Mouse (Mus musculus) myocyte (in vitro differentiated cells): ENCODE results near the gene Begain. TPM values are rescaled to one million over a fixed set of nuclear protein-coding genes. Genes with fewer than 3 reads are reported as not detected.

Source experiments
- H3K27me3 ChIP-seq: one replicate; pipeline ENCODE4 v1.6.1; 2011; ENCODE audit not compliant: control insufficient read depth, insufficient read depth, insufficient read length
- H3K36me3 ChIP-seq: one replicate; pipeline ENCODE4 v1.6.1; 2011; ENCODE audit not compliant: control insufficient read depth, insufficient read depth
- H3K4me2 ChIP-seq: one replicate; pipeline ENCODE4 v1.6.1; 2011; ENCODE audit warnings: low read depth, control low read depth
- H3K4me3 ChIP-seq: one replicate; pipeline ENCODE4 v1.5.1; 2011; ENCODE audit warnings: mild to moderate bottlenecking, control low read depth, moderate library complexity
- H3K79me2 ChIP-seq: one replicate; pipeline ENCODE4 v1.6.1; 2011; ENCODE audit not compliant: control insufficient read depth, insufficient read depth
- H3ac ChIP-seq: one replicate; pipeline ENCODE4 v1.6.1; 2011; ENCODE audit not compliant: control insufficient read depth, insufficient read length
- CEBPB ChIP-seq: IDR thresholded peaks from 2 replicates; pipeline ENCODE4 v1.6.1; 2011; ENCODE audit warnings: mild to moderate bottlenecking, moderate library complexity; ENCODE audit not compliant: poor library complexity, insufficient read depth, severe bottlenecking
- E2F4 ChIP-seq: IDR thresholded peaks from one replicate; pipeline ENCODE4 v1.6.1; 2011; ENCODE audit warnings: mild to moderate bottlenecking, control low read depth, moderate library complexity; ENCODE audit not compliant: insufficient read depth
- MAX ChIP-seq: IDR thresholded peaks from one replicate; pipeline ENCODE4 v1.6.1; 2011; ENCODE audit warnings: low read depth, mild to moderate bottlenecking, control low read depth
- MYOD1 ChIP-seq, 3 experiments: IDR thresholded peaks; one replicate each; pipeline ENCODE4 v1.6.1; 2011; ENCODE audit warnings: control low read depth in 2 of 3, low read depth in 2 of 3, mild to moderate bottlenecking in 2 of 3, moderate library complexity in 1 of 3; ENCODE audit not compliant: insufficient read length in 2 of 3, control insufficient read depth in 1 of 3
- MYOG ChIP-seq, 3 experiments: IDR thresholded peaks; one replicate each; pipeline ENCODE4 v1.6.1; 2011; ENCODE audit warnings: control low read depth in 2 of 3, low read depth in 2 of 3, mild to moderate bottlenecking in 2 of 3; ENCODE audit not compliant: insufficient read length in 2 of 3, control insufficient read depth in 1 of 3, insufficient read depth in 1 of 3
- POLR2A ChIP-seq: IDR thresholded peaks from one replicate; pipeline ENCODE4 v1.6.1; 2011; ENCODE audit warnings: low read depth, mild to moderate bottlenecking, control low read depth, moderate library complexity; ENCODE audit not compliant: insufficient read length
- POLR2AphosphoS2 ChIP-seq: IDR thresholded peaks from one replicate; pipeline ENCODE4 v1.6.1; 2011; ENCODE audit warnings: low read depth, control low read depth; ENCODE audit not compliant: insufficient read length
- REST ChIP-seq: IDR thresholded peaks from one replicate; pipeline ENCODE4 v1.6.1; 2011; ENCODE audit warnings: mild to moderate bottlenecking, control low read depth, moderate library complexity; ENCODE audit not compliant: insufficient read depth, insufficient read length
- SRF ChIP-seq: IDR thresholded peaks from one replicate; pipeline ENCODE4 v1.6.1; 2011; ENCODE audit warnings: low read depth; ENCODE audit not compliant: control insufficient read depth, insufficient read length
- TCF12 ChIP-seq: IDR thresholded peaks from one replicate; pipeline ENCODE4 v1.6.1; 2011; ENCODE audit warnings: mild to moderate bottlenecking, control low read depth; ENCODE audit not compliant: poor library complexity, insufficient read depth, severe bottlenecking
- TCF3 ChIP-seq: IDR thresholded peaks from one replicate; pipeline ENCODE4 v1.6.1; 2011; ENCODE audit warnings: low read depth, control low read depth; ENCODE audit not compliant: insufficient read length
- USF1 ChIP-seq: IDR thresholded peaks from one replicate; pipeline ENCODE4 v1.6.1; 2011; ENCODE audit warnings: low read depth, mild to moderate bottlenecking, control low read depth, moderate library complexity
- polyA plus RNA-seq: library from polyadenylated mRNA; unstranded; fragments of >200 nt; fragmentation: generic; extraction: Trizol; gene quantifications from one replicate; pipeline ENCODE4 v1.2.1, GENCODE M21; 2012; ENCODE audit warnings: missing spikeins

The Begain gene
- polyA plus RNA-seq, 1 experiment, result 0.10 TPM

DNA sequence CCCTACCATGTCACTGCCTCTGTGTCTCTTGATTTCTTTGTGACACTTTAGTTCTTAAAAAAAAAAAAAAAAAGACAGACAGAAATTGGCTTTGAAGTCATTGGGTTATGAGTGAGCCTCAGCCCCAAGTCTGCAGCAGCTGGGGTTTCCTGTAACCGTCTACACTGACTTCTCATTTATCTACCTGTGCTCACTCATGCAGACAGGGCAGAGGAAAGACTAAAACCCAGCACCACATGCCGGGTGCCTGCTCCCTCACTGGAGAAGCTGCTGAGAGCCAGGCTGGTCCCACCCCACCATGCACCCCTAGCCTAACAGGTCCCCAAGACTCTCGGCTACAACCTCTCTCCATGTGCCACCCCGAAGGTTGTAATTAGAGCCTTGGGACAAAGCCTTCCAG lies 10.3 kb downstream of the Begain start:
- Histone ChIP-seq H3K79me2 (no peaks in the 10 kb centered on the region), H3K4me2 (no peak overlapping the region), H3ac (no peak overlapping the region), H3K4me3 (no peak overlapping the region), H3K36me3 (no peaks in the 10 kb centered on the region), H3K27me3 (peaks cover 20% of the 10 kb centered on the region)
- no peak for TF ChIP-seq TCF12
- no peak for TF ChIP-seq MYOG (IDR thresholded peaks at IDR 0.05; ENCODE audit: control insufficient read depth in 1 of 3, insufficient read depth in 1 of 3, insufficient read length in 2 of 3, low read depth in 2 of 3)
- no peak for TF ChIP-seq CEBPB
- no peak for TF ChIP-seq TCF3
- TF ChIP-seq E2F4, result no peak
- no peak for TF ChIP-seq POLR2A
- no peak for TF ChIP-seq MAX
- no peak for TF ChIP-seq REST
- TF ChIP-seq MYOD1 (IDR thresholded peaks at IDR 0.05; ENCODE audit: control insufficient read depth in 1 of 3, insufficient read length in 2 of 3, low read depth in 2 of 3), result no peak
- no peak for TF ChIP-seq USF1

DNA sequence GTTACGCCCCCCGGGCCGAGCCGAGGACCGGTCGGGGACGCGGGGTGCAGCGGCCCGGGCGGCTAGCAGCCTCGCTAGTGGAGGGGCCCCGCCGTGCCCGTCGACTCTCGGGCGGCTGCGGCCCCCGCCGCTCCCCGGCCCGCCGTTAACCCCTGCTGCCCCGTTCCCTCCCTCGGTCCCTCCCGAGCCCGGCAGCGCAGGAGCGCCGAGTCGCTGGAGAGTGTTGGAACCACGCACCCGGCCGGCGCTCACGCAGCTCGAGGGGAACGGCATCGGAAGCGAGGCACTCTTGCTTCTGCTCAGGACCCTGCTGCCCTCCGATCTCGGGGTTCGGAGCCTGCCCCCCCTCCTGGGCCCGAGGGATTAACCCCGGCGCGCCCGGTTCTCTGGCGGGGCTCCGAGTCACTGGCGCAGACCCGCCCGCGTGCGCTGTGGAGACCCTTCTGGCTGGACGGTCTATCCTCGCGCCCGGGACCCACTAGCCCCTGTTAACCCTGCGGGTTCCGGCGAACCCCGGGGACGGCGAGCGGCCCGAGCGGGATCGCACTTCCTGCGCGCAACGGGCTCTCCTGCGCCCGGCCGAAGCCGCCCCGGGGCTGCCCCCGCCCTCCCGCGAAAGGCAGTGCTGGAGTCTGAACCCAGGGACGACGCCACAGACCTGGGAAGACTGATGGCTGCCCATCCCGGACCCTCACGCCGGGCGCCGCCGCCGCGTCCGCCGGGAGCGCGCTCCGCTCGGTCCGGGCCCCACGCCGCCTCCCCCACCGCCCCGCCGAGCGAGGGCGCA lies 14.8 kb downstream of the Begain start:
- TF ChIP-seq E2F4, result no peak
- TF ChIP-seq CEBPB, result no peak
- TF ChIP-seq TCF12, result no peak
- TF ChIP-seq REST, result no peak
- no peak for TF ChIP-seq MAX
- TF ChIP-seq USF1, result no peak
- no peak for TF ChIP-seq POLR2AphosphoS2
- no peak for TF ChIP-seq SRF
- TF ChIP-seq TCF3, result no peak
- no peak for TF ChIP-seq POLR2A
- no peak for TF ChIP-seq MYOG (IDR thresholded peaks at IDR 0.05; ENCODE audit: control insufficient read depth in 1 of 3, insufficient read depth in 1 of 3, insufficient read length in 2 of 3, low read depth in 2 of 3)
- Histone ChIP-seq H3K36me3 (no peaks in the 10 kb centered on the region), H3K4me3 (no peak overlapping the region), H3ac (no peak overlapping the region), H3K4me2 (no peak overlapping the region), H3K79me2 (no peaks in the 10 kb centered on the region), H3K27me3 (peaks cover 16% of the 10 kb centered on the region)

DNA sequence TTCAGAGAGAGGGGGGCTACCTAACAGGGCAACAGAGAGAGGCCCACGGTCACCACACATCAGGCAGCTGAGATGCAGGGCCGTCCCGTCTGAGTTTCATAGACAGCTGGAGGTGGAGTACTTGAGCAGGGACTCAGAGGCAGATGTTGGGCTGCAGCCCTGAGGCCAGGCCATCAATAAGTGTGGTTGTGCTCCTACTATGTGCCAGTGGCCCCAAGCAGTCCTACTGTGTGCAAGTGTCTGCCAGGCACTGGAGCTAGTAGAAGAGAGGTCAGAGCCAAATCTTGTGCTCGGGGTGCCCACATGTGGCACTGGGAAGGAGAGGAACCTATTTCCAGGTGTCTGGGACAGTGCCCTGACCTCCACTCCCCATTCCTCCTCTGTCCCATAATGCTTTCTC lies 18.1 kb downstream of the Begain start:
- no peak for TF ChIP-seq USF1
- Histone ChIP-seq H3K27me3 (no peaks in the 10 kb centered on the region), H3K4me2 (no peak overlapping the region)

DNA sequence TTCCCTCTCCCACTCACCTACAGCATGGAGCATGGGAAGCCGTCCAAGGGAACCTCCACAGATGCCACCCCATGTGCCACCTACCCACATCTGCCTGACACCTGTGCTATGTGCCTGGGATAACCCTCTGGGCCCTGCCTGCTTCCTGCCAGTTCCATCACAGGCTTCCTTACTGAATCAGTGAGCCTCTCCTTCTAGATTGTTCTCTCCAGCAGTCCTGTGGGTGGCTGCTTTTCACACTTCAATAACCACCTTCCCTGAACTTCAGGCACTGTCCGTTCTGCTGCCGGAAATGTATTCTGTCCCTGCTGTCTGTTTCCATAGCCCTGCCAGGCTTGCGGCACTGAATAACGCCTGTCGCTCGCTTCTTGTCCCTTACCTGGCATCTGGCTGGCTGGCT lies 22.4 kb downstream of the Begain start:
- Histone ChIP-seq H3K4me3 (no peak overlapping the region), H3K27me3 (peaks cover 31% of the 10 kb centered on the region), H3ac (no peak overlapping the region), H3K4me2 (no peak overlapping the region), H3K79me2 (no peaks in the 10 kb centered on the region), H3K36me3 (no peaks in the 10 kb centered on the region)
- TF ChIP-seq MAX, result no peak
- TF ChIP-seq POLR2AphosphoS2, result no peak

More for the DNA sequence above, 18.1 kb downstream of the Begain start:
- Histone ChIP-seq H3K79me2 (no peaks in the 10 kb centered on the region), H3K4me3 (no peak overlapping the region), H3ac (no peak overlapping the region), H3K36me3 (no peaks in the 10 kb centered on the region)

DNA sequence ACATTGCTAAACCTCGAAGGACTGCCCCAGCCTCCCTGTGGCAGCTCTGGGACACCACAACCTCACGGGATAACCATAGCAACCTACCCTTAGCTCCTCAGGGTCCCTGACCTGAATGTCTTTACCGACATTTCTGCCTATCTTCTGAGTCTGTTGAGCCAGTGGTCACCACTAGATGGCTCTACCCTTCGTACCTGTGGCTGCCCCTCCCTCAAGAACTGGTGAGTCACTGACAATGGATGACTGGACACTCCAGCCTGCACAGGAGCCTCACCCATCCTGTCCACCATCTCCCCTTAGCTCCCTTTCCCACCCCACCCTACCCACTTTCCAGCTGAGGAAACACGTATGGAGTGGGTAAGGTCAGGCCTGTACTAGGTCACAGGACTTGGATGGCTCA lies 23.5 kb downstream of the Begain start:
- no peak overlapping the region for H3K4me3 ChIP-seq
- H3K4me2 ChIP-seq, result no peak overlapping the region
- H3K27me3 ChIP-seq, result peaks cover 42% of the 10 kb centered on the region
- no peaks in the 10 kb centered on the region for H3K79me2 ChIP-seq
- no peaks in the 10 kb centered on the region for H3K36me3 ChIP-seq
- no peak for TF ChIP-seq POLR2AphosphoS2
- no peak for TF ChIP-seq USF1
- TF ChIP-seq POLR2A, result no peak
- no peak for TF ChIP-seq TCF12
- no peak for TF ChIP-seq MAX
- no peak for TF ChIP-seq TCF3
- no peak for TF ChIP-seq MYOG (IDR thresholded peaks at IDR 0.05; ENCODE audit: control insufficient read depth in 1 of 3, insufficient read depth in 1 of 3, insufficient read length in 2 of 3, low read depth in 2 of 3)
- no peak for TF ChIP-seq E2F4
- TF ChIP-seq CEBPB, result no peak
- TF ChIP-seq MYOD1 (IDR thresholded peaks at IDR 0.05; ENCODE audit: control insufficient read depth in 1 of 3, insufficient read length in 2 of 3, low read depth in 2 of 3), result no peak
- no peak for TF ChIP-seq REST
- no peak for TF ChIP-seq SRF
- H3ac ChIP-seq, result no peak overlapping the region
